Mouse (Mus musculus): ENCODE results near the gene Dynlt1f. TPM values are rescaled to one million over a fixed set of nuclear protein-coding genes. Genes with fewer than 3 reads are reported as not detected.

Gene Dynlt1f
- total RNA-seq (2023) = 78.6 TPM

GRCm38 (mm10) chr17:6655567-6656281 lies at the start of gene Dynlt1f:
Dynlt1f (minus strand) TSS chr17:6655900.

GRCm38 (mm10) chr17:6658801-6659200 lies 3.1 kb upstream of the Dynlt1f start, which contains the start of gene Sytl3:
Sytl3 (plus strand) TSS chr17:6659093.

GRCm38 (mm10) chr17:6601204-6601911 lies 54.3 kb downstream of the Dynlt1f start, which contains the start of gene Dynlt1c:
Dynlt1c (plus strand) TSS chr17:6601671.

Other genes with a start within 250 kb of the Dynlt1f start
- 67.5 TPM for gene Dynlt1b, start 225.8 kb downstream of the Dynlt1f start, total RNA-seq (2023)
- 28.7 TPM for gene Dynlt1c, start 54.2 kb downstream of the Dynlt1f start, total RNA-seq (2023)
- 37.0 TPM for gene Sytl3, start 3.2 kb upstream of the Dynlt1f start, total RNA-seq (2023)
- gene Ezr, start 126.9 kb upstream of the Dynlt1f start, total RNA-seq (2023) = 329 TPM